In genomic region chr3:82908671-82909070, GRCm38 (mm10) we compare ENCODE assay signal across 27 mouse cellular contexts. TPM values are rescaled to one million over a fixed set of nuclear protein-coding genes. Genes with fewer than 3 reads are reported as not detected.
DNase-seq lines count a peak whose midpoint lies in the region; ATAC-seq and TF ChIP-seq lines count a peak whose summit lies in the region.
"Had no signal": no experiment of that assay in that cellular context is flagged by ENCODE, and none has a peak within 500 bp of the region (broad histone marks: within the 10 kb centered on the region; RNA-seq: fewer than 3 reads in every experiment).

No protein-coding gene starts in this region.

- no peak for TF ChIP-seq POLR2A in lung, adult 2 months (IDR thresholded peaks at IDR 0.05; ENCODE audit: borderline replicate concordance, extremely low read depth, low read depth, low read length)

- no peak for TF ChIP-seq CTCF in lung, adult 2 months (IDR thresholded peaks at IDR 0.05; ENCODE audit: insufficient read depth, low read length)

- H3K4me3 ChIP-seq in heart, embryonic 11.5 days (ENCODE audit: low read depth, low read length): no peak overlapping the region
- no peak overlapping the region for H3K4me3 ChIP-seq in lung, adult 2 months (replicated peaks; ENCODE audit: extremely low read depth, low read depth, low read length)
- H3K4me3 ChIP-seq: forebrain, embryonic 13.5 days; heart, adult 2 months; hindbrain, embryonic 10.5 days; intestine, embryonic 15.5 days; limb, embryonic 15.5 days; midbrain, embryonic 15.5 days; neural tube, embryonic 13.5 days had no signal

- no peaks in the 10 kb centered on the region for H3K36me3 ChIP-seq in heart, embryonic 11.5 days (ENCODE audit: control insufficient read depth, insufficient read depth, low read length)
- H3K36me3 ChIP-seq: hindbrain, embryonic 10.5 days; intestine, embryonic 15.5 days; limb, embryonic 15.5 days; midbrain, embryonic 15.5 days; neural tube, embryonic 13.5 days had no signal

- H3K27ac ChIP-seq in heart, embryonic 11.5 days (ENCODE audit: low read depth, low read length): no peak overlapping the region
- H3K27ac ChIP-seq: forebrain, embryonic 13.5 days; heart, adult 2 months; hindbrain, embryonic 10.5 days; intestine, embryonic 15.5 days; limb, embryonic 15.5 days; liver, embryonic 14.5 days; macrophage; midbrain, embryonic 15.5 days; neural tube, embryonic 13.5 days had no signal

- H3K9ac ChIP-seq in heart, embryonic 11.5 days (ENCODE audit: low read depth, low read length): no peak overlapping the region
- H3K9ac ChIP-seq: forebrain, embryonic 13.5 days; intestine, embryonic 15.5 days; limb, embryonic 15.5 days; liver, embryonic 14.5 days; midbrain, embryonic 15.5 days; neural tube, embryonic 13.5 days had no signal

- H3K27me3 ChIP-seq in heart, embryonic 11.5 days (ENCODE audit: control insufficient read depth, insufficient read depth, low read length): peaks cover 13% of the 10 kb centered on the region
- H3K27me3 ChIP-seq: CH12.LX had no signal

- no peaks in the 10 kb centered on the region for H3K9me3 ChIP-seq in heart, embryonic 11.5 days (replicated peaks; ENCODE audit: control insufficient read depth, low read length)
- H3K9me3 ChIP-seq: forebrain, embryonic 13.5 days; hindbrain, embryonic 10.5 days; intestine, embryonic 15.5 days; limb, embryonic 15.5 days; midbrain, embryonic 15.5 days; neural tube, embryonic 13.5 days had no signal

- H3K4me2 ChIP-seq in heart, embryonic 11.5 days: no peak overlapping the region
- H3K4me2 ChIP-seq: forebrain, embryonic 13.5 days; intestine, embryonic 15.5 days; limb, embryonic 15.5 days; midbrain, embryonic 15.5 days; neural tube, embryonic 13.5 days had no signal

- H3K4me1 ChIP-seq in heart, embryonic 11.5 days (ENCODE audit: control insufficient read depth, insufficient read depth, low read length): 0 out of 2 replicates have a peak, but pooled peaks cover under 1% of the 10 kb centered on the region
- H3K4me1 ChIP-seq in lung, adult 2 months (ENCODE audit: control insufficient read depth, insufficient read depth, low read length): no peaks in the 10 kb centered on the region

- peak; percentile 18 to 49 for DNase-seq in heart, adult 9 months (ENCODE audit: low spot score in 2 of 2)
- peak; percentile 28 for DNase-seq in lung, postnatal 10 days
- DNase-seq in lung, adult 2 months: no peak
- DNase-seq in heart, postnatal 10 days: peak; percentile 44 to 54
- no peak for DNase-seq in ovary, postnatal 36 days (ENCODE audit: low spot score)
- no peak for DNase-seq in testis, postnatal 10 days (ENCODE audit: low spot score)
- DNase-seq: adrenal gland, postnatal 14 days; B cell, adult 2 months; cerebellum, adult 2 months; cerebellum, postnatal 36 days; kidney, adult 8-10 months; kidney, postnatal 25 days; thymus, postnatal 14 days had no signal

- intact Hi-C loops in heart, postnatal 10 days (cut with DNase I): no loop called here

- no peak for ATAC-seq in heart, embryonic 11.5 days (replicated peaks; ENCODE audit: insufficient number of reproducible peaks, low FRiP score, low TSS enrichment)
- ATAC-seq: forebrain, embryonic 13.5 days; hindbrain, embryonic 16.5 days; intestine, embryonic 15.5 days; midbrain, embryonic 15.5 days had no signal

- WGBS in heart, embryonic 11.5 days (ENCODE audit: insufficient replicate concordance): 68% methylated on average over 2 of the region's 2 CpGs
- WGBS in lung, adult 2 months: 59% methylated on average over 2 of the region's 2 CpGs

RNA-seq across cellular contexts. Expression of gene Lrat, which starts 4.9 kb away (rescaled TPM):
- 0.09 TPM in 1 of 2 replicates, not detected in the other for polyA plus RNA-seq in heart, embryonic 11.5 days (2014; fragmentation: Nextera tagmentation; extraction: Ambion mirVana)
- 5.5 and 13.8 TPM in 2 replicates for polyA plus RNA-seq in lung, adult 2 months (2012; rRNA removed)
- total RNA-seq in heart, postnatal 10 days (2021): under 1 TPM; 0.10 TPM
- total RNA-seq: CH12.LX; gastrocnemius, adult 8-10 months; MEL had no signal
- polyA plus RNA-seq: hindbrain, embryonic 10.5 days; macrophage had no signal

RNA-seq across cellular contexts. Expression of gene Rbm46, which starts 32.4 kb away (rescaled TPM):
- polyA plus RNA-seq in heart, embryonic 11.5 days (2014; fragmentation: Nextera tagmentation; extraction: Ambion mirVana): 1.9 and 2.0 TPM in 2 replicates
- 0.25 and 0.31 TPM in 2 replicates for polyA plus RNA-seq in lung, adult 2 months (2012; rRNA removed)
- under 1 TPM; 0.40 to 0.84 TPM for total RNA-seq in heart, postnatal 10 days (2021)
- total RNA-seq: CH12.LX, MEL had no signal
- polyA plus RNA-seq: macrophage had no signal

Comparison
In these comparisons a context has a peak if more than half of its experiments do, and no peak if none do; other contexts are left out.
1. DNase-seq: peak in heart, adult 9 months (2 of 2), lung, postnatal 10 days (single experiment) and heart, postnatal 10 days (2 of 2); none in lung, adult 2 months (single experiment), ovary, postnatal 36 days (single experiment) and testis, postnatal 10 days (single experiment).